Mouse (Mus musculus) cerebellum, adult 8-10 months (tissue): Measurements from ENCODE around the gene Zmpste24.

Experiments
- DNase-seq: peaks from one replicate; pipeline ENCODE4 v3.0.0; 2022

Zmpste24 gene

GRCm38 (mm10) chr4:121029632-121030031 lies 68.4 kb downstream of the Zmpste24 start:
- no peak for DNase-seq

- DNase-seq, result peak; percentile 41
Measured at GRCm38 (mm10) chr4:121028659-121029392, 69.2 kb downstream of the Zmpste24 start.

- DNase-seq, result no peak
Measured at GRCm38 (mm10) chr4:121028146-121028545, 69.9 kb downstream of the Zmpste24 start.

GRCm38 (mm10) chr4:121025681-121026080 lies 72.4 kb downstream of the Zmpste24 start:
- DNase-seq, result no peak

GRCm38 (mm10) chr4:121023941-121024340 lies 74.1 kb downstream of the Zmpste24 start:
- DNase-seq, result no peak

- DNase-seq, result no peak
Measured at GRCm38 (mm10) chr4:121023464-121023863, 74.6 kb downstream of the Zmpste24 start.

GRCm38 (mm10) chr4:121021911-121022310 lies 76.1 kb downstream of the Zmpste24 start:
- DNase-seq, result no peak

- no peak for DNase-seq
Measured at GRCm38 (mm10) chr4:121020040-121020790, 77.8 kb downstream of the Zmpste24 start.

GRCm38 (mm10) chr4:121018250-121018649 lies 79.8 kb downstream of the Zmpste24 start:
- DNase-seq, result no peak

GRCm38 (mm10) chr4:121016928-121017657 lies 80.9 kb downstream of the Zmpste24 start, which contains the start of gene Smap2:
Smap2 (minus strand) TSS chr4:121017247.
- DNase-seq, result peak; percentile 99

GRCm38 (mm10) chr4:121016021-121016898 lies 81.8 kb downstream of the Zmpste24 start:
- peak; percentile 63 for DNase-seq

- no peak for DNase-seq
Measured at GRCm38 (mm10) chr4:121015268-121015659, 82.8 kb downstream of the Zmpste24 start.

GRCm38 (mm10) chr4:121014594-121015267 lies 83.3 kb downstream of the Zmpste24 start:
- DNase-seq, result no peak

GRCm38 (mm10) chr4:121010770-121011549 lies 87.1 kb downstream of the Zmpste24 start:
- DNase-seq, result no peak
